Mouse (Mus musculus) embryonic stem cell, embryonic (primary cell): ENCODE measurements around the gene 1700021F05Rik.

Experiments used
- CTCF ChIA-PET, 4 experiments: fragments of 300-600 bp in 2 of 4; fragments of 350-600 bp in 2 of 4; sonication (Branson Sonifier 250); formaldehyde crosslinking; loops; one replicate each; lab custom pipeline; 2022; ENCODE audit warnings: inconsistent platforms in 2 of 4; lab: Charles Lee
- POLR2A ChIA-PET, 4 experiments: fragments of 300-600 bp in 2 of 4; fragments of 350-600 bp in 2 of 4; sonication (Branson Sonifier 250); formaldehyde crosslinking; loops; one replicate each; lab custom pipeline; 2022; ENCODE audit warnings: antibody characterized with exemption in 4 of 4, inconsistent platforms in 1 of 4; lab: Charles Lee

1700021F05Rik gene

DNA sequence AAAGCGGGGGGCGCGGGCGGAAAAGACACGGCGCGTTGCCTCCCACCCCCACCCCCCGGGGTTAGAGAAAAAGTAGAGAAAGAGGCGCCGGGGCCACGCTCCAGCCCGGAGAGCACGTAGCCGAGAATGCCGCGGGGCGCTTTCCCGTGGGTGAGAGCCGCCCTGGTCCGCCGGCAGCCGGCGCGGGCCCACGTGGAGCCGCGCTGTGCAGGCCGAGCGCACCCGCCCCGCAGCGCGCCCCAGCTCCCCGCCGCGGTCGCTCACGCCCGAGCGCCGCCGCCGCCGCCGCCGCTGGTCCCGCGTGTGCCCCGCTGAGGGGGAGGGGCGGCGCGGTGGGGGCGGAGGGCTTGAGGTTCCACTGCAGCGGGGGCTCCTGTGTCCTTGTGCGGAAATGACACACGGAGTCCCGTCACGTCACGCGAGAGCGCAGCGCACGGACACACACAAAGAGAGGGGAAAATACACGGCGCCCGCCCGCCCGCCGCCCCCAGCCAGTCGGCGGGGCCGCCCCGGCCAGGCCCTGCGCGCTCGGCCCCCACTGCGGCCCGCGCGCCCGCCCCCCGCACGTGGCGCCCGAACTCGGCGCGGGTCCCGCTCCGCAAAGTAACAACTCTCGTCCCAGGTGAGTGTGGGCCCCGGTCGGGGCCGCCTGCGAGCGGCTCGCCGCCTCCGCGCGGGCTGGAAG lies 61.9 kb downstream of the 1700021F05Rik start, which contains the start of gene Bend3:
Bend3 (plus strand) TSS at position 81 of the 685 bp plus-strand sequence.
- ChIA-PET POLR2A (interaction anchor here in 3 of 4 experiments (0.6 to 4.6 kb wide), 19 partner anchors 9 to 1714 kb away, joined by 3 to 35 read pairs (median 10); partner anchors contain the start of gene 1700021F05Rik (in 2 of the 3)), CTCF (interaction anchor here in 1 of 4 experiments (1.5 kb wide), 1 partner anchor 16 kb away, joined by 3 read pairs; no protein-coding TSS in a partner anchor)

DNA sequence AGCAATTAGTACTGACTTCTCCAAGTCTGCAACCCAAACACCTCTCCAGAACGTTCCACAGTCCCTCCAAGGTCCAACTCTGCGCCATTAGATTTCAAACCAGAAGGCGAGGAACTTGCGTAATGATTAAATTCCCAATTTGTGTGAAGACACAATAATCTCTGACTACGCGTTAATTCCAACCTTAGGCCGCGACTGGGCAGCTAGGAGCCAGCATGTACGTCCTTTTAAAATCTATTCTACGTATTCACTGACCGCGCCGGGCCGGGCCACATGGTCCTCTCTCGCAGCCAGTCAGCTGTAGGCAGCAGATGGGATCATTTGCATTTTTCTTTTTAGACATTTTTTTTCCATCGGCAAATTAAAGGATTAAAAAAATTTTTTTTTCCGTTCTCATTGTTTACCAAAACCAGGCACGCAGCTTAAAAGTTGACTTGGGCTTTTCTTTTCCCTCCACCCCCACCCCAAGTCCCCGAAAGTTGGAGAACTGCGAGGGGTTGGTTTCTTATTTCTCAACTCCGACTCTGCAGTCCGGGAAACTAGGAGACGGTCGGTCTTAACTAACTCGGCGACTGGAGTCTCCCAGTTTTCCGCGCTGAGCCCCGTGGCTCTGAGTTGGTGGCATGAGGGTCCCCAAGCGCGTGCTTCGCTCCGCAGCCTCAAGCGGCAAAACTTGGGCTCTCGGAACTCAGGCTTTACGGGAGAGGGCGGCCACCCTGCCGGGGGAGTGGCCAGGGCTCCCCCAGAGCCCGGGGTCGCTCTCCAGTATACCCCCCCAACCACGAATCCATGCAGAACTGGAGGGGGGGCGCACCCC lies 62.7 kb downstream of the 1700021F05Rik start:
- ChIA-PET CTCF (interaction anchor here in 2 of 4 experiments (1.0 to 1.5 kb wide), 4 partner anchors 15 to 505 kb away, joined by 3 to 5 read pairs (median 3); no protein-coding TSS in a partner anchor), POLR2A (interaction anchor here (0.5 to 4.6 kb wide), 45 partner anchors 8 to 1713 kb away, joined by 3 to 35 read pairs (median 4); partner anchors contain the start of gene 1700021F05Rik (in 2 of the 4))

DNA sequence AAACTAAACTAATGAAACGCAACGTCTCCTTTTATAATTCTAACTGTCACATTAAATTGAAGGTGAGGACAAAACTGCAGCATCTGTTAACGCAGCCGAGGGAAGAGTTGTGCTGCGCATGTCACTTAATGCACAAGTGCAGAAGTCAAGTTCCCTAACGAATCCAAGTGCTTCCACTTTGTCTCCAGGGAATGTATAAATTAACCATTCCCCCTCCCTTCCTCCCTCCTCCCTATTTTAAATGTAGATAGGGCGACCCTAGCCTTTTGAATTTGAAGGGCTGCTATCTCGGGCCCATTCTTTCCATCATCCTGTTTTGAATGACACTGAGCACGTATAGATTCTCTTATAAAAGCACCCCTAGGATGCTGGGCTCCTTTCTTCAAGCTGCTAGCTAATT lies 63.3 kb downstream of the 1700021F05Rik start:
- CTCF ChIA-PET: interaction anchor here in 3 of 4 experiments (1.0 to 1.6 kb wide), 5 partner anchors 10 to 504 kb away, joined by 3 to 5 read pairs (median 3); no protein-coding TSS in a partner anchor
- POLR2A ChIA-PET: interaction anchor here (0.5 to 4.6 kb wide), 42 partner anchors 8 to 472 kb away, joined by 3 to 35 read pairs (median 5); partner anchors contain the start of gene 1700021F05Rik (in 2 of the 4)

DNA sequence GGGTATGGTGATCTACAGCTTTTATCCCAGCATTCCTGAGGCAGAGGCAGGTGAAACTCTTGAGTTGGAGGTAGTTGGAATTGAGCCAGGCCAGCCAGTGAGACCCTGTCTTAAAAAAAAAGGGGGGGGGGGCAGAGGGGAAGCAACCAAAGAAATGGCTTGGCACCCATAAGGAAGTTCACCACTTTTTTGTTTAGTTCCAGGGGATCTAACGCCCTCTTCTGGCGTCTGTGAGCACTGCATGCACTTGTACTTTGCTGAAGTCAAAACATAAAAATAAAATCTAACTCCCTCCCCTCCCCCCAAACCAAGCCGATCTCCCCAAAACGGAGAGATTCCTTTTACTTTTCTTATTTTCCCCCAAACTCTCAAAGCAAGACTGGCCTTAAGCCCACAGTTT lies 65.4 kb downstream of the 1700021F05Rik start:
- CTCF ChIA-PET: interaction anchor here (0.6 to 1.2 kb wide), 17 partner anchors 9 to 1908 kb away, joined by 3 to 19 read pairs (median 4); partner anchors contain the start of gene Pdss2 (in 1 of the 4)
- POLR2A ChIA-PET: interaction anchor here in 3 of 4 experiments (0.6 to 4.6 kb wide), 13 partner anchors 8 to 1472 kb away, joined by 3 to 35 read pairs (median 4); partner anchors contain the start of gene Pdss2 (in 1 of the 3)
